ENCODE assay signal across 15 mouse cellular contexts in genomic region chr2:39278218-39278617, GRCm38 (mm10). TPM values are rescaled to one million over a fixed set of nuclear protein-coding genes. Genes with fewer than 3 reads are reported as not detected.
A peak's percentile ranks its signal among the peaks of the same experiment; 100 is the strongest.
DNase-seq lines count a peak whose midpoint lies in the region; ATAC-seq and TF ChIP-seq lines count a peak whose summit lies in the region.
"Had no signal": no experiment of that assay in that cellular context is flagged by ENCODE, and none has a peak within 500 bp of the region (broad histone marks: within the 10 kb centered on the region; RNA-seq: fewer than 3 reads in every experiment).

No protein-coding gene starts in this region.

- H3K4me3 ChIP-seq in intestine, postnatal 0 days (ENCODE audit: low read depth, low read length) = no peak overlapping the region
- no peak overlapping the region for H3K4me3 ChIP-seq in intestine, embryonic 15.5 days (replicated peaks)
- H3K4me3 ChIP-seq in lung, embryonic 14.5 days (ENCODE audit: low read depth, low read length) = no peak overlapping the region
- no peak overlapping the region for H3K4me3 ChIP-seq in MEL (ENCODE audit: control insufficient read depth in 1 of 2, insufficient read depth in 1 of 2, low read depth in 2 of 2, low read length in 2 of 2)
- no peak overlapping the region for H3K4me3 ChIP-seq in limb, embryonic 10.5 days
- H3K4me3 ChIP-seq: heart, embryonic 13.5 days; hindbrain, embryonic 13.5 days; midbrain, embryonic 12.5 days had no signal

- H3K36me3 ChIP-seq in intestine, postnatal 0 days (ENCODE audit: control insufficient read depth, insufficient read depth) = no peaks in the 10 kb centered on the region
- no peaks in the 10 kb centered on the region for H3K36me3 ChIP-seq in intestine, embryonic 15.5 days
- no peaks in the 10 kb centered on the region for H3K36me3 ChIP-seq in lung, embryonic 14.5 days (ENCODE audit: insufficient read depth)
- H3K36me3 ChIP-seq in MEL (ENCODE audit: control insufficient read depth in 1 of 2, insufficient read depth in 2 of 2, low read length in 2 of 2) = no peaks in the 10 kb centered on the region
- H3K36me3 ChIP-seq in limb, embryonic 10.5 days = no peaks in the 10 kb centered on the region
- H3K36me3 ChIP-seq: heart, embryonic 13.5 days; hindbrain, embryonic 13.5 days; midbrain, embryonic 12.5 days had no signal

- TF ChIP-seq POLR2A in MEL (IDR thresholded peaks at IDR 0.05; ENCODE audit: control insufficient read depth in 1 of 2, insufficient read depth in 1 of 2, low read depth in 1 of 2, low read length in 2 of 2, poor library complexity in 1 of 2) = no peak

- ATAC-seq in intestine, postnatal 0 days = no peak
- no peak for ATAC-seq in intestine, embryonic 15.5 days
- ATAC-seq in lung, embryonic 14.5 days (ENCODE audit: insufficient read depth) = no peak

- no peaks in the 10 kb centered on the region for H3K4me1 ChIP-seq in intestine, postnatal 0 days (replicated peaks; ENCODE audit: control insufficient read depth, insufficient read depth, low read length)
- no peaks in the 10 kb centered on the region for H3K4me1 ChIP-seq in intestine, embryonic 15.5 days (replicated peaks)
- H3K4me1 ChIP-seq in lung, embryonic 14.5 days (ENCODE audit: insufficient read depth) = no peaks in the 10 kb centered on the region
- no peaks in the 10 kb centered on the region for H3K4me1 ChIP-seq in MEL (ENCODE audit: control insufficient read depth in 1 of 2, insufficient read depth in 2 of 2, low read length in 2 of 2)
- H3K4me1 ChIP-seq in limb, embryonic 10.5 days = no peaks in the 10 kb centered on the region
- H3K4me1 ChIP-seq: heart, embryonic 13.5 days; hindbrain, embryonic 13.5 days; midbrain, embryonic 12.5 days had no signal

- no peak overlapping the region for H3K9ac ChIP-seq in intestine, postnatal 0 days (ENCODE audit: low read depth, low read length)
- no peak overlapping the region for H3K9ac ChIP-seq in intestine, embryonic 15.5 days
- H3K9ac ChIP-seq in lung, embryonic 14.5 days = no peak overlapping the region
- H3K9ac ChIP-seq in MEL (ENCODE audit: control insufficient read depth, low read depth, low read length, poor library complexity, severe bottlenecking) = no peak overlapping the region
- H3K9ac ChIP-seq: heart, embryonic 13.5 days; hindbrain, embryonic 13.5 days; midbrain, embryonic 12.5 days had no signal

- no peak for TF ChIP-seq EP300 in MEL (IDR thresholded peaks at IDR 0.05; ENCODE audit: low read depth in 1 of 2, low read length in 2 of 2)

- WGBS in intestine, postnatal 0 days = 36% methylated on average over 1 of the region's 1 CpGs
- 52% methylated on average over 1 of the region's 1 CpGs for WGBS in intestine, embryonic 15.5 days
- WGBS in lung, embryonic 14.5 days = 44% methylated on average over 1 of the region's 1 CpGs
- 57% methylated on average over 1 of the region's 1 CpGs for WGBS in limb, embryonic 10.5 days

- H3K79me2 ChIP-seq in MEL (ENCODE audit: control insufficient read depth, insufficient read depth, low read length, poor library complexity) = no peaks in the 10 kb centered on the region

- TF ChIP-seq CTCF in intestine, postnatal 0 days (IDR thresholded peaks at IDR 0.05; ENCODE audit: low read depth) = peak; percentile 38; the same call in 1 of the 2 replicates
- TF ChIP-seq CTCF in lung, embryonic 14.5 days (IDR thresholded peaks at IDR 0.05; ENCODE audit: low read depth) = 0 out of 2 replicates have a peak, but pooled peaks have one; percentile 2
- peak in 1 of 3 experiments; percentile 53; a peak in 2 of 6 replicates for TF ChIP-seq CTCF in MEL (IDR thresholded peaks at IDR 0.05 in 2 of 3, conservative IDR thresholded peaks at IDR 0.05 in 1 of 3; ENCODE audit: control insufficient read depth in 1 of 3, insufficient read depth in 1 of 3, low read depth in 2 of 3, low read length in 3 of 3, poor library complexity in 1 of 3, severe bottlenecking in 1 of 3)

- H3K27me3 ChIP-seq in intestine, postnatal 0 days (replicated peaks; ENCODE audit: control insufficient read depth, insufficient read depth, low read length) = no peaks in the 10 kb centered on the region
- no peaks in the 10 kb centered on the region for H3K27me3 ChIP-seq in intestine, embryonic 15.5 days (replicated peaks)
- no peaks in the 10 kb centered on the region for H3K27me3 ChIP-seq in lung, embryonic 14.5 days (ENCODE audit: insufficient read depth, low read length)
- no peaks in the 10 kb centered on the region; a peak in 1 of 4 replicates for H3K27me3 ChIP-seq in MEL (ENCODE audit: control insufficient read depth in 1 of 2, insufficient read depth in 2 of 2, low read length in 2 of 2)
- no peaks in the 10 kb centered on the region for H3K27me3 ChIP-seq in limb, embryonic 10.5 days (ENCODE audit: low read depth, poor library complexity, severe bottlenecking)
- H3K27me3 ChIP-seq: heart, embryonic 13.5 days; hindbrain, embryonic 13.5 days; midbrain, embryonic 12.5 days had no signal

- no peak overlapping the region for H3K27ac ChIP-seq in intestine, postnatal 0 days (ENCODE audit: low read depth, low read length)
- no peak overlapping the region for H3K27ac ChIP-seq in intestine, embryonic 15.5 days
- H3K27ac ChIP-seq in lung, embryonic 14.5 days (ENCODE audit: low read depth) = no peak overlapping the region
- H3K27ac ChIP-seq in MEL (ENCODE audit: control insufficient read depth, low read depth, low read length) = no peak overlapping the region
- H3K27ac ChIP-seq in limb, embryonic 10.5 days = no peak overlapping the region
- H3K27ac ChIP-seq: heart, embryonic 13.5 days; hindbrain, embryonic 13.5 days; midbrain, embryonic 12.5 days had no signal

- no peak overlapping the region for H3K4me2 ChIP-seq in intestine, postnatal 0 days (replicated peaks; ENCODE audit: low read depth)
- H3K4me2 ChIP-seq in intestine, embryonic 15.5 days (replicated peaks) = no peak overlapping the region
- no peak overlapping the region for H3K4me2 ChIP-seq in lung, embryonic 14.5 days
- H3K4me2 ChIP-seq: heart, embryonic 13.5 days; hindbrain, embryonic 13.5 days; midbrain, embryonic 12.5 days had no signal

- peak; percentile 52 for TF ChIP-seq RAD21 in MEL (IDR thresholded peaks at IDR 0.05; ENCODE audit: low read depth, low read length)

- DNase-seq in lung, embryonic 14.5 days = peak; percentile 21
- DNase-seq in lung, postnatal 4 days = no peak
- peak; percentile 5 for DNase-seq in MEL (ENCODE audit: low read depth, low spot score)
- DNase-seq in c-Kit-positive CD71-positive TER-119-positive erythroid progenitor cells, embryonic 14.5 days (ENCODE audit: low spot score) = peak; percentile 8
- no peak for DNase-seq in limb, embryonic 10.5 days (ENCODE audit: low spot score)
- DNase-seq: cerebellum, adult 2 months; embryo, embryonic 11 days; gastrocnemius, postnatal 36 days; lung, postnatal 10 days; right cerebral cortex, postnatal 4 days had no signal

- H3K9me3 ChIP-seq in intestine, postnatal 0 days (ENCODE audit: control insufficient read depth) = no peaks in the 10 kb centered on the region
- no peaks in the 10 kb centered on the region for H3K9me3 ChIP-seq in intestine, embryonic 15.5 days
- no peaks in the 10 kb centered on the region for H3K9me3 ChIP-seq in lung, embryonic 14.5 days (ENCODE audit: low read depth, low read length)
- no peaks in the 10 kb centered on the region for H3K9me3 ChIP-seq in MEL (replicated peaks; ENCODE audit: insufficient read depth, low read length)
- no peaks in the 10 kb centered on the region for H3K9me3 ChIP-seq in limb, embryonic 10.5 days (replicated peaks)
- H3K9me3 ChIP-seq: heart, embryonic 13.5 days; hindbrain, embryonic 13.5 days; midbrain, embryonic 12.5 days had no signal

TF ChIP-seq in MEL, 35 proteins besides CTCF, POLR2A, EP300 and RAD21:
- TF ChIP-seq JUND (IDR thresholded peaks at IDR 0.05; ENCODE audit: low read depth, low read length) (no peak), ZC3H11A (IDR thresholded peaks at IDR 0.05; ENCODE audit: low read depth, low read length) (peak; percentile 54), SMC3 (IDR thresholded peaks at IDR 0.05; ENCODE audit: low read depth, low read length) (peak; percentile 64), RCOR1 (IDR thresholded peaks at IDR 0.05; ENCODE audit: low read depth, low read length) (no peak), USF2 (IDR thresholded peaks at IDR 0.05; ENCODE audit: borderline replicate concordance in 1 of 2, insufficient read depth in 1 of 2, low read depth in 1 of 2, low read length in 2 of 2) (no peak), NELFE (IDR thresholded peaks at IDR 0.05; ENCODE audit: low read depth, low read length) (no peak)

RNA-seq across cellular contexts. Expression of gene Ppp6c, which starts 52.0 kb away (rescaled TPM):
- 53.6 and 54.5 TPM in 2 replicates for polyA plus RNA-seq in intestine, postnatal 0 days (2015; fragmentation: Nextera tagmentation; extraction: Ambion mirVana)
- polyA plus RNA-seq in intestine, embryonic 15.5 days (2015; fragmentation: Nextera tagmentation; extraction: Ambion mirVana) = 67.1 and 75.5 TPM in 2 replicates
- 79.8 and 84.2 TPM in 2 replicates for polyA plus RNA-seq in lung, embryonic 14.5 days (2014; fragmentation: Nextera tagmentation; extraction: Ambion mirVana)
- total RNA-seq in MEL (2012; rRNA removed) = 34.9 and 37.7 TPM in 2 replicates
- 10 to 100 TPM in 1 of 2 experiments, not detected in 1; 43.1 TPM for polyA plus RNA-seq in MEL (2012; ENCODE audit: insufficient read depth in 1 of 2, insufficient read length in 2 of 2, low read depth in 1 of 2, low replicate concordance in 2 of 2, missing spikeins in 1 of 2)
- polyA plus RNA-seq in limb, embryonic 10.5 days (2016; fragmentation: Nextera tagmentation; extraction: Ambion mirVana) = 65.1 and 70.7 TPM in 2 replicates

Comparison
In these comparisons a context has a peak if more than half of its experiments do, and no peak if none do; other contexts are left out.
1. DNase-seq: peak in lung, embryonic 14.5 days (single experiment), MEL (single experiment) and c-Kit-positive CD71-positive TER-119-positive erythroid progenitor cells, embryonic 14.5 days (single experiment); none in lung, postnatal 4 days (0 of 2) and limb, embryonic 10.5 days (single experiment).